Mouse (Mus musculus) G1E (cell line): Measurements from ENCODE around the gene Gm3336. TPM values are rescaled to one million over a fixed set of nuclear protein-coding genes. Genes with fewer than 3 reads are reported as not detected.
A peak's percentile ranks its signal among the peaks of the same experiment; 100 is the strongest.

Source experiments
- ATAC-seq: 2 replicates; pipeline ENCODE4 v1.8.0; 2016; ENCODE audit warnings: mild to moderate bottlenecking; ENCODE audit not compliant: insufficient number of reproducible peaks, poor library complexity, low FRiP score, severe bottlenecking; ENCODE audit errors: extremely low read depth
- DNase-seq: peaks from one replicate; pipeline ENCODE4 v3.0.0; 2012; ENCODE audit warnings: low spot score
- H3K27me3 ChIP-seq: 2 replicates; pipeline ENCODE4 v1.6.1; 2012; ENCODE audit warnings: mild to moderate bottlenecking, low read length, inconsistent platforms; ENCODE audit not compliant: insufficient read depth
- H3K36me3 ChIP-seq: replicated peaks from 2 replicates; pipeline ENCODE3; 2012; ENCODE audit warnings: mild to moderate bottlenecking, inconsistent platforms
- H3K4me1 ChIP-seq: 2 replicates; pipeline ENCODE4 v1.6.1; 2012; ENCODE audit warnings: low read depth, low read length, inconsistent platforms, mixed read lengths; ENCODE audit not compliant: insufficient read depth
- H3K4me3 ChIP-seq: 2 replicates; pipeline ENCODE4 v1.5.1; 2012; ENCODE audit warnings: low read depth, mild to moderate bottlenecking, inconsistent platforms, low read length, moderate library complexity, mixed read lengths
- H3K9me3 ChIP-seq: replicated peaks from 2 replicates; pipeline ENCODE4 v1.6.1; 2012; ENCODE audit warnings: inconsistent platforms
- CTCF ChIP-seq: IDR thresholded peaks from 2 replicates; pipeline ENCODE4 v1.5.1; 2012; ENCODE audit warnings: low read depth, low read length, inconsistent platforms, mixed read lengths
- GATA1 ChIP-seq: IDR thresholded peaks from 2 replicates; pipeline ENCODE4 v1.6.1; 2012; ENCODE audit warnings: borderline replicate concordance, low read length, inconsistent platforms, mixed read lengths
- GATA2 ChIP-seq: IDR thresholded peaks from 2 replicates; pipeline ENCODE4 v1.6.1; 2012; ENCODE audit warnings: low read depth, low read length, inconsistent platforms, borderline replicate concordance
- POLR2AphosphoS5 ChIP-seq: IDR thresholded peaks from 2 replicates; pipeline ENCODE4 v1.6.1; 2012; ENCODE audit warnings: low read depth, low read length, inconsistent platforms; ENCODE audit not compliant: insufficient replicate concordance
- TAL1 ChIP-seq: conservative IDR thresholded peaks from 2 replicates; pipeline ENCODE4 v1.6.1; 2012; ENCODE audit warnings: low read depth, low read length, inconsistent platforms, mixed read lengths
- polyA plus RNA-seq: library from polyadenylated mRNA; stranded (reverse); fragments of >175 nt; gene quantifications from 2 replicates; pipeline ENCODE4 v1.2.3, GENCODE M21; 2012
- total RNA-seq, 2 experiments: library from RNA; stranded (forward) in 1 of 2; stranded (reverse) in 1 of 2; fragments of 200-1000 nt in 1 of 2; fragments of >200 nt in 1 of 2; fragmentation: Nextera tagmentation in 1 of 2; gene quantifications; 2 replicates each; pipeline ENCODE4 v1.2.3; 2014 to 2017

Gene Gm3336
- total and polyA plus RNA-seq, 3 experiments: 0.66 to 3.7 (median 0.93) TPM

DNA sequence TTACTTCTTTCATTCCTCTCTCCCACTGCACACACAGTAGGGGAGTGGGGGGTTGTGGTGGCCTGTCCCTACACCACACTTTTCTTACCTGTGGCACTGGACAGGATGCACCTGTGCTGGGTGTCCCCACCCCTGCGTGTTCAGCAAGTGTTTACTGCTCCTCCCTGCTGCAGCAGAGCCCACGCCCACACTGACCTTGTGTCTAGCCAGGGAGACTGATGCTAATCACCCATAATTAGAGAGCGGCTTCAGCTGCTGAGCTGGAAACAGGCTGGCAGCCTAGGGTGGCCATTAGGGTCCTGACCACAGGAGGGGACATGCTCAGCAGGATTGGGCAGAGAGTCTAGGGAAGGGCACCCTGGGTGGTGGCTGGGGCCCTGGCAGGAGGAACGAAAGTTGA is 43.6 kb upstream of the Gm3336 start:
- Histone ChIP-seq H3K36me3 (peaks cover 57% of the 10 kb centered on the region), H3K27me3 (no peaks in the 10 kb centered on the region), H3K9me3 (no peaks in the 10 kb centered on the region), H3K4me3 (peak overlapping the region; percentile 76; the same call in 1 of the 2 replicates), H3K4me1 (peaks cover 77% of the 10 kb centered on the region)
- ATAC-seq (no peak), DNase-seq (no peak)
- TF ChIP-seq TAL1: no peak
- TF ChIP-seq POLR2AphosphoS5: no peak
- TF ChIP-seq CTCF: no peak
- no peak for TF ChIP-seq GATA1
- TF ChIP-seq GATA2: no peak

DNA sequence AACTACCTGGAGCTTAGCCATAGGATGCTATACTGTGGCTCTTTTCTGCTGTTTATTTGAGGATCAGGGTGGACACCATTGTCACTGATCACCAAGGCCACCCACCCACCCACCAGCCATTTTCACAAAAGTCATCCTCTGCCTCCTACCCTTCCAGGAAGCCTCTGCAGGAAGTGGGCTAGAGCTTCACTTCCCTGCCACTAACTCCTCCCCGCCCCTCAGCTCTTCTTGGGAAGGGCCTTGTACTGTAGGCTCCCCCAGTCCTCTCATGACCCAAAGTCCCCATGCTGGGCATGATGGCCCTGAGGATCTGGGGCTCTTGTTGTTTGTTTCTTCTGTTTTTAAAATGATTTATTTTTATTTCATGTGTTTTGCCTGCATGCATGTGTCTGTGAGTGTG is 43.0 kb upstream of the Gm3336 start:
- Histone ChIP-seq H3K9me3 (no peaks in the 10 kb centered on the region), H3K27me3 (no peaks in the 10 kb centered on the region), H3K4me1 (peaks cover 82% of the 10 kb centered on the region), H3K36me3 (peaks cover 63% of the 10 kb centered on the region), H3K4me3 (peak overlapping the region; percentile 76; the same call in 1 of the 2 replicates)
- no peak for DNase-seq
- no peak for TF ChIP-seq GATA1
- TF ChIP-seq POLR2AphosphoS5: no peak
- TF ChIP-seq TAL1: no peak
- TF ChIP-seq CTCF: no peak
- TF ChIP-seq GATA2: no peak
- ATAC-seq: no peak

DNA sequence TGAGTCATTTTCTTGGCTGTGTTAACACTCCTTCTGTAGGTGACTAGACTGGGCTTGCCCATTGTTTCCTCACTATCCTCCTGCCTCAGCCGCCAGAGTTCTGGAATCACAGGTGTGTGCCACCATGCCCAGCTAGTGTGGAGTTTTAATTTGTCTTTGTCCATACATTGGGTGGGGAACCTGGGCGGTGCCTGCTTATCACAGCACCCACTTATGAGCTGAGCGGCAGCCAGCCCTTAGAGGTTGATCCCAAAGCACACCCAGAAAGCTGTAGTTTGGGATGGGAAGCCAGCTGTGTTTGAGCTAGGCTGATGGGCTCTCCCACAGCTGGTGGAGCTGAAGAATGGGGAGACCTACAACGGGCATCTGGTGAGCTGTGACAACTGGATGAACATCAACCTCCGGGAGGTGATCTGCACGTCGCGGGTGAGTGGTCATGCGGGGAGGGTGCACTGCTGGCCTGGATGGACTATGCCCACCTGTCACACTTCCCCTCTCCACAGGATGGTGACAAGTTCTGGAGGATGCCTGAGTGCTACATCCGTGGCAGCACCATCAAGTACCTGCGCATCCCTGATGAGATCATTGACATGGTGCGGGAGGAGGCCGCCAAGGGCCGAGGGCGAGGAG is 40.8 kb upstream of the Gm3336 start:
- no peak for DNase-seq
- Histone ChIP-seq H3K27me3 (peaks cover 6% of the 10 kb centered on the region; the same call in 1 of the 2 replicates), H3K4me3 (no peak overlapping the region; the same call in 1 of the 2 replicates), H3K4me1 (peaks cover 80% of the 10 kb centered on the region), H3K9me3 (no peaks in the 10 kb centered on the region), H3K36me3 (peaks cover 71% of the 10 kb centered on the region)
- no peak for ATAC-seq
- TF ChIP-seq GATA1: no peak
- no peak for TF ChIP-seq TAL1

DNA sequence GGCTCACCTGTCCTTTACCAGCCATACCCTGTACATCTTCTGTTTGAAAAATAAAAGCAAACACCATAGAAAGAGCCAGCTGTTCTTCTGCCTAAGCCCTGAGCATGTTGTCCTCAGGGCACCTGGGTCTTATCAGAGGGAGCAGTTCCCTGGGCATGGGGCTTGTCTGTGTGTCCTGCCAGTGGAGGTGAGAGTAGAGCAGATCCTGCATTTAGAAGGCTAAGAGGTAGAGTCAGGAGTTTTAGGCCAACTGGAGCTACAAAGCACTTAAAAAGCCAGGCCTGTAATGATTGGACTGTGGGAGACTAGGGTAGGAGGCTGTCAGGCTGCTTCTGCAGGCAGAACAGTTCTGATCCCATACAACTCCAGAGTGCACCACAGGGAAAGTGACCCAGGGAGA is 39.7 kb upstream of the Gm3336 start:
- H3K27me3 ChIP-seq: peaks cover 12% of the 10 kb centered on the region
- ATAC-seq (no peak), DNase-seq (no peak)
- H3K9me3 ChIP-seq: no peaks in the 10 kb centered on the region
- peaks cover 78% of the 10 kb centered on the region for H3K4me1 ChIP-seq
- TF ChIP-seq TAL1 (no peak), GATA2 (no peak), CTCF (no peak), GATA1 (no peak), POLR2AphosphoS5 (no peak)
- H3K36me3 ChIP-seq: peaks cover 71% of the 10 kb centered on the region
- H3K4me3 ChIP-seq: no peak overlapping the region

DNA sequence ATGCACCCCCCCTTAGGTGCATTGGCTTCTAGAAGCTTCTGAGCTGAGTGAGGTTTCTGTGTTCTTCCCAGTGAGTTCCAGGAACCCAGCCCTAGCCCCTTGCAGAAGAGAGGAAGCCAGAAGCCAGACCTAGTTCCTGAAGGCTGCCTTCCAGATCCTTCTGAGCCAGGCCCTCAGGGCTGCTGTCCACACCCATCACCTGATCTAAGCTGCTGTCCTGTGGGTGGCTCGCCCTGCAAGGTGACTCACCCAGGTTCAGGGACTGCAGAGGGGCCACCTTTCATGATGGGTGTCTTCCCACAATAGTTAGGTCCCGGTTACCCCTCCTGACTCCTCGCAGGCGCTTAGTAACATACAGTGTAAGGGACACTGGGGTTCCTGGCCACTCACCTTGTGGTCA is 38.9 kb upstream of the Gm3336 start:
- no peak for DNase-seq
- Histone ChIP-seq H3K4me1 (peaks cover 71% of the 10 kb centered on the region), H3K4me3 (no peak overlapping the region), H3K9me3 (peaks cover 7% of the 10 kb centered on the region), H3K27me3 (peaks cover 19% of the 10 kb centered on the region), H3K36me3 (peaks cover 67% of the 10 kb centered on the region)
- TF ChIP-seq GATA2 (no peak), GATA1 (no peak), POLR2AphosphoS5 (no peak), TAL1 (no peak), CTCF (no peak)
- ATAC-seq: no peak

DNA sequence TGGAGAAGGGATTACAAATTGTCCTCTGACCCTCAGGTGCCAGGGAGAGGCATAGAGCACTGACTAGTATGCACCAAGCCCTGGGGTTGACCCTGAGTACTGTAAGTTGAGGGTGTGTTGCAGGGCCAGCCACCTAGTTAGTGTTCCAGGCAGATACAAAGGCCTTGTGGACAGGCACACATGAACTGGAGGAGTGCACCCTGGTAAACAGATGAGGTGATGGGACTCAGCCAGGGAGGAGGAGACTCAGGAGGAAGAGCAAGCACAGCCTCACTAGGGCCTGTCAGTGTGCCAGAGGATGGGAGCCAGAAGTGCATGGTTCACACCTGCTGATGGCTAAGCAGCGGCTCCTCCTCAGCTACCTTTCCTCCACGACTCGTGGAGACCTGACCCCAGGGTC is 38.3 kb upstream of the Gm3336 start:
- H3K9me3 ChIP-seq: peaks cover 8% of the 10 kb centered on the region
- DNase-seq: no peak
- peaks cover 64% of the 10 kb centered on the region for H3K4me1 ChIP-seq
- ATAC-seq: no peak
- H3K27me3 ChIP-seq: peaks cover 25% of the 10 kb centered on the region
- no peak for TF ChIP-seq POLR2AphosphoS5
- TF ChIP-seq GATA1: no peak
- TF ChIP-seq GATA2: no peak
- no peak for TF ChIP-seq TAL1
- no peak for TF ChIP-seq CTCF
- H3K36me3 ChIP-seq: peaks cover 60% of the 10 kb centered on the region
- no peak overlapping the region for H3K4me3 ChIP-seq

DNA sequence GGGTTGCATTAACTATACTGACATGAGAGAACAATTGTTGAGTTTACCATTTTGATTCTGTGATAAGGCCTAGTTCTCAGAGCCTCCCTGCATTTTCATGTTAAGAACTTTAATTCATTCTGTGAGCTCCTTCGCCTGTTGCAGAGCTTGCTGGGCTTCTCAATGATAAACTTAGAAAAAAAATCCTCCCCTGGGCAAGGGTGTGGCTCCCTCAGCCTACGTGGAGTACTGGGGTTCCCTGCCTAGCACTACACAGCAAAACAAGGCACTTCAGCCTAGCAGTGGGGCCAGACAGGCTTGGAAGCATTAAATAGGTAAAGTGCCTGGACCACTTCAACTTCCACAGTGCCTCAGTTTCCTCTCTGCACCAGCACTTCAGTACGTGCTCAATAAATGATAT is 36.9 kb upstream of the Gm3336 start:
- TF ChIP-seq TAL1 (no peak), POLR2AphosphoS5 (no peak), GATA2 (no peak), CTCF (no peak), GATA1 (no peak)
- no peak for ATAC-seq
- H3K27me3 ChIP-seq: peaks cover 39% of the 10 kb centered on the region
- H3K9me3 ChIP-seq: peaks cover 8% of the 10 kb centered on the region
- peaks cover 55% of the 10 kb centered on the region for H3K4me1 ChIP-seq
- no peak overlapping the region for H3K4me3 ChIP-seq
- no peak for DNase-seq
- H3K36me3 ChIP-seq: peaks cover 47% of the 10 kb centered on the region
